Mouse (Mus musculus): ENCODE measurements around the gene Hibch. TPM values are rescaled to one million over a fixed set of nuclear protein-coding genes. Genes with fewer than 3 reads are reported as not detected.
"Not testable (repeated sequence)": the region's sequence is repeated elsewhere in the genome, so short reads cannot be mapped to it uniquely, and the experiment has no call there.

Hibch gene
- polyA plus RNA-seq, 1 experiment from 2014 or later: 29.2 TPM

GRCm38 (mm10) chr1:52855904-52856601 lies 11.3 kb downstream of the Hibch start:
- Histone ChIP-seq H3K27ac (ENCODE audit: low read depth, low read length) (no peak overlapping the region), H3K9ac (ENCODE audit: low read length) (no peak overlapping the region), H3K4me2 (no peak overlapping the region), H3K27me3 (ENCODE audit: control insufficient read depth, insufficient read depth, low read length) (no peaks in the 10 kb centered on the region), H3K9me3 (ENCODE audit: control insufficient read depth, low read length) (no peaks in the 10 kb centered on the region), H3K4me1 (ENCODE audit: control insufficient read depth, insufficient read depth, low read length) (no peaks in the 10 kb centered on the region), H3K4me3 (ENCODE audit: low read depth, low read length) (no peak overlapping the region), H3K36me3 (ENCODE audit: control insufficient read depth, insufficient read depth, low read length) (no peaks in the 10 kb centered on the region)
- DNase-seq (ENCODE audit: low spot score, missing footprints) (no peak), ATAC-seq (ENCODE audit: low FRiP score) (no peak)
- WGBS: 89% methylated on average over 7 of the region's 7 CpGs

GRCm38 (mm10) chr1:52864220-52864619 lies 19.5 kb downstream of the Hibch start:
- DNase-seq (ENCODE audit: low spot score, missing footprints) (no peak), ATAC-seq (ENCODE audit: low FRiP score) (no peak)
- Histone ChIP-seq H3K4me1 (ENCODE audit: control insufficient read depth, insufficient read depth, low read length) (no peaks in the 10 kb centered on the region), H3K4me2 (no peak overlapping the region), H3K9me3 (ENCODE audit: control insufficient read depth, low read length) (no peaks in the 10 kb centered on the region), H3K36me3 (ENCODE audit: control insufficient read depth, insufficient read depth, low read length) (no peaks in the 10 kb centered on the region), H3K27me3 (ENCODE audit: control insufficient read depth, insufficient read depth, low read length) (no peaks in the 10 kb centered on the region), H3K27ac (ENCODE audit: low read depth, low read length) (no peak overlapping the region), H3K9ac (ENCODE audit: low read length) (no peak overlapping the region), H3K4me3 (ENCODE audit: low read depth, low read length) (no peak overlapping the region)
- 97% methylated on average over 1 of the region's 1 CpGs for WGBS

- H3K4me3 ChIP-seq (ENCODE audit: low read depth, low read length): no peak overlapping the region
- H3K9me3 ChIP-seq (ENCODE audit: control insufficient read depth, low read length): no peaks in the 10 kb centered on the region
- no peaks in the 10 kb centered on the region for H3K4me1 ChIP-seq (ENCODE audit: control insufficient read depth, insufficient read depth, low read length)
- DNase-seq (ENCODE audit: low spot score, missing footprints) (no peak), ATAC-seq (ENCODE audit: low FRiP score) (no peak)
- H3K27me3 ChIP-seq (ENCODE audit: control insufficient read depth, insufficient read depth, low read length): no peaks in the 10 kb centered on the region
- H3K36me3 ChIP-seq (ENCODE audit: control insufficient read depth, insufficient read depth, low read length): no peaks in the 10 kb centered on the region
- H3K27ac ChIP-seq (ENCODE audit: low read depth, low read length): no peak overlapping the region
- no peak overlapping the region for H3K9ac ChIP-seq (ENCODE audit: low read length)
- 97% methylated on average over 3 of the region's 3 CpGs for WGBS
- no peak overlapping the region for H3K4me2 ChIP-seq
Measured at GRCm38 (mm10) chr1:52866007-52866406, 21.3 kb downstream of the Hibch start.

GRCm38 (mm10) chr1:52867876-52868275 lies 23.1 kb downstream of the Hibch start:
- H3K4me1 ChIP-seq (ENCODE audit: control insufficient read depth, insufficient read depth, low read length): no peaks in the 10 kb centered on the region
- H3K4me2 ChIP-seq: no peak overlapping the region
- no peaks in the 10 kb centered on the region for H3K27me3 ChIP-seq (ENCODE audit: control insufficient read depth, insufficient read depth, low read length)
- no peak overlapping the region for H3K4me3 ChIP-seq (ENCODE audit: low read depth, low read length)
- DNase-seq (ENCODE audit: low spot score, missing footprints): no peak
- 91% methylated on average over 1 of the region's 1 CpGs for WGBS
- H3K27ac ChIP-seq (ENCODE audit: low read depth, low read length): no peak overlapping the region
- no peaks in the 10 kb centered on the region for H3K36me3 ChIP-seq (ENCODE audit: control insufficient read depth, insufficient read depth, low read length)
- H3K9me3 ChIP-seq (ENCODE audit: control insufficient read depth, low read length): no peaks in the 10 kb centered on the region
- no peak overlapping the region for H3K9ac ChIP-seq (ENCODE audit: low read length)
- no peak for ATAC-seq (ENCODE audit: low FRiP score)

GRCm38 (mm10) chr1:52884208-52884607 lies 39.5 kb downstream of the Hibch start:
- H3K9ac ChIP-seq (ENCODE audit: low read length): no peak overlapping the region
- H3K9me3 ChIP-seq (ENCODE audit: control insufficient read depth, low read length): no peaks in the 10 kb centered on the region
- ATAC-seq (ENCODE audit: low FRiP score): no peak
- H3K27ac ChIP-seq (ENCODE audit: low read depth, low read length): no peak overlapping the region
- 83% methylated on average over 2 of the region's 2 CpGs for WGBS
- H3K4me2 ChIP-seq: no peak overlapping the region
- no peaks in the 10 kb centered on the region for H3K4me1 ChIP-seq (ENCODE audit: control insufficient read depth, insufficient read depth, low read length)
- no peaks in the 10 kb centered on the region for H3K27me3 ChIP-seq (ENCODE audit: control insufficient read depth, insufficient read depth, low read length)
- H3K36me3 ChIP-seq (ENCODE audit: control insufficient read depth, insufficient read depth, low read length): no peaks in the 10 kb centered on the region
- no peak overlapping the region for H3K4me3 ChIP-seq (ENCODE audit: low read depth, low read length)
- no peak for DNase-seq (ENCODE audit: low spot score, missing footprints)

- Histone ChIP-seq H3K9ac (ENCODE audit: low read length) (no peak overlapping the region), H3K27ac (ENCODE audit: low read depth, low read length) (no peak overlapping the region), H3K27me3 (ENCODE audit: control insufficient read depth, insufficient read depth, low read length) (no peaks in the 10 kb centered on the region), H3K9me3 (ENCODE audit: control insufficient read depth, low read length) (no peaks in the 10 kb centered on the region), H3K4me2 (no peak overlapping the region), H3K4me1 (ENCODE audit: control insufficient read depth, insufficient read depth, low read length) (no peaks in the 10 kb centered on the region), H3K4me3 (ENCODE audit: low read depth, low read length) (no peak overlapping the region), H3K36me3 (ENCODE audit: control insufficient read depth, insufficient read depth, low read length) (no peaks in the 10 kb centered on the region)
- ATAC-seq (ENCODE audit: low FRiP score) (no peak), DNase-seq (ENCODE audit: low spot score, missing footprints) (no peak)
- WGBS: 89% methylated on average over 3 of the region's 3 CpGs
Measured at GRCm38 (mm10) chr1:52909783-52910182, 65.1 kb downstream of the Hibch start.

GRCm38 (mm10) chr1:52916655-52917054 lies 71.9 kb downstream of the Hibch start:
- no peaks in the 10 kb centered on the region for H3K4me1 ChIP-seq (ENCODE audit: control insufficient read depth, insufficient read depth, low read length)
- 95% methylated on average over 2 of the region's 2 CpGs for WGBS
- no peak overlapping the region for H3K4me3 ChIP-seq (ENCODE audit: low read depth, low read length)
- H3K27me3 ChIP-seq (ENCODE audit: control insufficient read depth, insufficient read depth, low read length): no peaks in the 10 kb centered on the region
- H3K4me2 ChIP-seq: no peak overlapping the region
- ATAC-seq (ENCODE audit: low FRiP score) (no peak), DNase-seq (ENCODE audit: low spot score, missing footprints) (no peak)
- no peaks in the 10 kb centered on the region for H3K9me3 ChIP-seq (ENCODE audit: control insufficient read depth, low read length)
- no peak overlapping the region for H3K27ac ChIP-seq (ENCODE audit: low read depth, low read length)
- H3K9ac ChIP-seq (ENCODE audit: low read length): no peak overlapping the region
- no peaks in the 10 kb centered on the region for H3K36me3 ChIP-seq (ENCODE audit: control insufficient read depth, insufficient read depth, low read length)

GRCm38 (mm10) chr1:52918897-52919296 lies 74.2 kb downstream of the Hibch start:
- DNase-seq (ENCODE audit: low spot score, missing footprints); H3K36me3 ChIP-seq (ENCODE audit: control insufficient read depth, insufficient read depth, low read length); H3K9ac ChIP-seq (ENCODE audit: low read length); ATAC-seq (ENCODE audit: low FRiP score); H3K9me3 ChIP-seq (ENCODE audit: control insufficient read depth, low read length); H3K27me3 ChIP-seq (ENCODE audit: control insufficient read depth, insufficient read depth, low read length); H3K4me3 ChIP-seq (ENCODE audit: low read depth, low read length); H3K27ac ChIP-seq (ENCODE audit: low read depth, low read length); H3K4me2 ChIP-seq; H3K4me1 ChIP-seq (ENCODE audit: control insufficient read depth, insufficient read depth, low read length): not testable (repeated sequence)

GRCm38 (mm10) chr1:52924482-52924881 lies 79.8 kb downstream of the Hibch start:
- H3K4me3 ChIP-seq (ENCODE audit: low read depth, low read length); H3K9ac ChIP-seq (ENCODE audit: low read length); H3K36me3 ChIP-seq (ENCODE audit: control insufficient read depth, insufficient read depth, low read length); H3K4me2 ChIP-seq; DNase-seq (ENCODE audit: low spot score, missing footprints); ATAC-seq (ENCODE audit: low FRiP score); H3K27ac ChIP-seq (ENCODE audit: low read depth, low read length); H3K9me3 ChIP-seq (ENCODE audit: control insufficient read depth, low read length); H3K27me3 ChIP-seq (ENCODE audit: control insufficient read depth, insufficient read depth, low read length); H3K4me1 ChIP-seq (ENCODE audit: control insufficient read depth, insufficient read depth, low read length): not testable (repeated sequence)
- no CpG with 5 or more reads among the region's 1 CpGs for WGBS
